Mouse (Mus musculus) bone marrow, adult 2 months (tissue): ENCODE measurements at regions not wholly inside any gene's neighbourhood (a gene's known extent, or its start where the extent isn't known, plus 50 kb on each side); places are given as distances from the start of the nearest gene placed in this dataset.

ENCODE experiments used
- CTCF ChIP-seq: fragments of 200-500 bp; IDR thresholded peaks from 2 replicates; pipeline ENCODE4 v1.5.1; 2011; ENCODE audit warnings: low read length, control low read depth; ENCODE audit not compliant: control insufficient read depth, insufficient read depth
- POLR2A ChIP-seq: fragments of 200-500 bp; IDR thresholded peaks from 2 replicates; pipeline ENCODE4 v1.6.1; 2011; ENCODE audit warnings: low read depth, mild to moderate bottlenecking, control low read depth, low read length, borderline replicate concordance; ENCODE audit not compliant: control insufficient read depth

DNA sequence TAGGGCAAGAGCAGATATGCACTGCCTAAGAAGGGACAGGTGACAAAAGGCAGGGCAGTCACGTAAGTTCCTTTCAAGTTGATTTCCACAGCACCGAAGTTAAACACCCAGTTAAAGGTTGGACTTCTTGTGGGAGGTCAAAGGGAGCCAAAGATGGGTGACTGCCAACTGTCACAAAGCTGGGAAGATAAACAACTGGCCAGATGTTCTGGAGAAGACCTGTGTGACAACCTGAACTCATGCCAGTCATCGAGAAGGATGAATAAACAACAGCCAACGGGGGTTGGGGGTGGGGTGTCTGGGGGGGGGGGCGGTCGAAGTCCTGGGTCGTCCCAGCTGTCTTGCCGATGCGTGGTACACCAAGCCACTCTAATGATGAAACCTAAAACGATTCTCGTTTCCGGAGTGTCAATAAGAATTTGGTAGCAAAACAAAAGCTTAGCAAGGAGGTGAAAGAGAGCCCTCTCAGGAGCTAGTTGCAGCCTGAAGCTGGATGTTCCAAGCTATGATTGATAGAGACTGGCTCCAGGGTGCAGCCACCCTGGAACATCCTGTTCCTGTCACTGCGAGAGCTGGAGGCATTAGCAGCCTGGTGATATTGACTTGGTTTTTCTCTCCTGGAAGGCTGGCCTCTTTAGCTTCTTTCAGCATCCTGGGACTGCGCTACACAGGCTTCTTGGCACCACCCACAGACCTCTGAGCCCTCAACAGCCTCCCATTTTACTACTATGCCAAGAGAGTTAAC, 259.0 kb downstream of the Foxo1 start:
- TF ChIP-seq POLR2A, result no peak
- TF ChIP-seq CTCF, result no peak
